Mouse (Mus musculus) spleen, adult 2 months (tissue): ENCODE results near the gene 9130213A22Rik.

ENCODE experiments used
- CTCF ChIP-seq: fragments of 200-500 bp; IDR thresholded peaks from 2 replicates; pipeline ENCODE4 v1.5.1; 2011; ENCODE audit warnings: mild to moderate bottlenecking, inconsistent platforms; ENCODE audit not compliant: insufficient read depth, insufficient read length, insufficient replicate concordance; ENCODE audit errors: extremely low read depth
- POLR2A ChIP-seq: fragments of 200-500 bp; IDR thresholded peaks from 2 replicates; pipeline ENCODE4 v1.6.1; 2011; ENCODE audit warnings: low read depth, low read length, inconsistent platforms

DNA sequence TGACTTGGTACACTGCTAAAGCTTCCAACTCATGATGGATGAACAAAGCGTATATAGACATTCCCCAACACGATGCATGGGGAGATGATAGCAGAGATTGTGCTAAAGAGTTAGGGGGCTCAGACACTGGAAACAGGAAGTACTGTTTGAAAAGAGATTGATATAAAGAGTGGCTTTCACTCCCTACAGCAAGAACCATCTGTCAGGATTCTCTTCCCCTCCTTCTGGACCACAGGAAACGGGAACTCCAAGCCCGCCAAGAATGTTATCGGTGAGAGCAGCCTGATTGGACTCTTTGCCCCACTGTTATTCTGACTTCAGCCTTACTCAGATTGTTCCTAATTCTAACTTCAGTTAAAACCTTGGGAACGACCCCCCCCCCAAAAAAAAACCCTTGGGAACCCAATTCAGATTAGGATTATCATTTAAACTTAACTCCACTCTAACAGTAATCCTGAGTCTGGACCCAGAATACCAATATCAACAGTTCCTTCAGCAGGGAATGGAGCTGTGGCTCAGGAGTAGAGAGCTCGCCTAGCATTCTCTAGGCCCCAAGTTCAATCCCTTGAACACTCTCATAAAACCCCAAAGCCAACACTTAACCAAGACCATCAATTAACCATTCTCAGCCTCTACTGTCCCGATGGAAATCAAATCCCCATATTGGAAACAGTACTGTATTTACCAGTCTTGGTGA is 6.2 kb upstream of the 9130213A22Rik start:
- no peak for TF ChIP-seq CTCF
- TF ChIP-seq POLR2A: no peak
